Mouse (Mus musculus) frontal cortex, postnatal 14 days (tissue): ENCODE results near the gene Abhd18.

Source experiments
- DNase-seq, 2 experiments: peaks; one replicate each; pipeline ENCODE4 v3.0.0; 2022; ENCODE audit warnings: low spot score in 2 of 2

Gene Abhd18

DNA sequence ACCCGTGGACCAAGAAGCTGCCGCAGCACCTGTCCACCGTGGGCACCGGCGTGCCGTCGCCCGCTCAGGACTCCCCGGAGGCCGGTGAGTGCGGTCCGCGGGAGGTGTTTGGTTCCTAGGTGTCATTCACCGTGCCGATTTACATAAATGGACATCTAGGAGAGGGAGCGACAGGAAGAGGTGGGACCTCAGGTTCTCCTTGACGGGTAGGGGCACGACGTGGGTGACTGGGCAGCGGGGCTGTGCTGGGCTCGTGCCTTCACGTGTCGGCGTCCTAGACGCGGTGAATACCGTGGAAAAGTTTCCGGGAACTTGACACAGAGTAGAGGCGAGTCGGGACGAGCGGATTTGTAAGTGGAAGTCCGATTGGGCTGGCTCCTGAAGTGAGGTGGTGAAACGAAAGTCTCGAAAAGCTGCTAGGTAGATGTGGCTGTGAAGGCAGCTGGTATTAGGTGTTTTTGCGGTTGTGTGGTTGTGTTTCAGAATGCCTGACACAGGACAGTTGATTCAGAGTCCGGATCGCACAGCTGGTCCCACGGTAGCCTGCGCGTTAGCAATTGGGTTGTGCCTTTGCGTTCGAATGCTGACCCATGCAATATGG is 103.9 kb downstream of the Abhd18 start:
- DNase-seq, result peak in 1 of 2 experiments; percentile 16

DNA sequence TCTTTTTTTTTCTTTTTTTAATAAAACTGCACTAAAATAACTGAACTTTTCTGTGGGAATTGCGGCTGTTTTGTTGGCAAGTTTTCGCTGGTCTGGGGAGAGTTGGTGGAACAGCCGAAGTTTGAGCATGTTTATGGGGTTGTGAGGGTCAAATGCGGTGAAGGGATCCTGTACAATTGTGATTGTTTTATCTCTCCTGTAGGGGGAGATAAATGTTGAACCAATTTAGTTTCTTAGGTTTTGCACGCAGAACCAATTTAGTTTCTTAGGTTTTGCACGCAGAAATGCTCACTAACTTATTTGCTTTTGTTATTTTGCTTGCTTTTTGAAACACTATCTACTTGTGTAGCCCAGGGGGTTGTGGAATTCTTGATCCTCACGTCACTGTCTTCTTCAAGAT is 104.6 kb downstream of the Abhd18 start:
- DNase-seq, result no peak

DNA sequence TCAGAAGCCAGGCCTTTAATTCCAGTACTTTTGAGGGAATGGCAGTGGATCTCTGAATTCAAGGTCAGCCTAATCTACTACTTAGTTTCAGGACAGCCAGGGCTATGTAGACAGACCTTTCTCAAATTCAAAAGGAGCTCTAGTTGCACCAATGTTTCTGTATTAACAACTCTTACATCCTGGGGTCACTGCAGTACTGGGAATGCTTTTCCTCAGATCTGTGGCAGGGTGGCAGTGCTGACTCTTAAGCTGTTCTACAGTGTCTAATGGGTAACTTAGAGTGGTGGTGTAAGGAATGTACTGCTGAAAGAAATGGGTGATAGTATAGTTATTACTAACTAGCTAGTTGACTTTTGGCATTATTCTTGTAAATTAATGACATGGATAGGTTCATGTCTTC is 105.8 kb downstream of the Abhd18 start:
- DNase-seq, result no peak

DNA sequence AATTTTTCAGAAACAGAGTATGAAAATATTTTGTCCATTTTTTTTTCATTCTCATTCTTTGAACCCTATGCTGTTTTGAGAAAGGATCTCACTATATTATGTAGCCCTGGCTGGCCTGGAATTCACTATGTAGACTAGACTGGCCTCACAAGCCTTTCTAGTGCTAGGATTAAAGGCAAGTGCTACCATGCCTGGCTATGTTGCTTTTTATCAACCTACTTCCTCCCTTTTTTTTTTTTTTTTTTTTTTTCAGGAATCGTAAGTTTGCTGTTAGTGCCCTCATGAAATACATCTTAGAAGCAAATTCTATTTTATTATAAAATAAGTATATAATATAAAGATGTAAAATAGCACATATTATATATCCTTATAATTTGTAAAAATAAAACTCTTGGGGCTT is 108.0 kb downstream of the Abhd18 start:
- DNase-seq, result no peak

DNA sequence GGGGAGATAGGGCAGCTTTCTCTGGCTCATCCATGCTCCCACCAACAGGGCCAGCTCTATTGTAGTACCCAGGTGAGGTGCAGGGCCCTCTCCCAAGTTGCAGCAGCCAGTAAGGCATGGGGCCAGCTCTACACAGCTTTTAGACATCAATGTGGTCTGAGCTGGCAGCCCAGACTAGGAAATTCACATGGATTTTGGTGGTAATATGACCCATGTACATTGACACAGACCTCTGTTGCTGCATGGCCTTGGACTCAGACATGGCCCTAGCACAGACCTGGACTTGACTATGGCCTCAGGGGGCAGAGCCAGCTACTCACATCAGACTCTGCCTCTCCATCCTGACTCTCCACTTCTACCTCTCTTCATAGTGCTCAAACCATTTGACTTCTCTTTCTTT is 112.1 kb downstream of the Abhd18 start:
- no peak for DNase-seq

DNA sequence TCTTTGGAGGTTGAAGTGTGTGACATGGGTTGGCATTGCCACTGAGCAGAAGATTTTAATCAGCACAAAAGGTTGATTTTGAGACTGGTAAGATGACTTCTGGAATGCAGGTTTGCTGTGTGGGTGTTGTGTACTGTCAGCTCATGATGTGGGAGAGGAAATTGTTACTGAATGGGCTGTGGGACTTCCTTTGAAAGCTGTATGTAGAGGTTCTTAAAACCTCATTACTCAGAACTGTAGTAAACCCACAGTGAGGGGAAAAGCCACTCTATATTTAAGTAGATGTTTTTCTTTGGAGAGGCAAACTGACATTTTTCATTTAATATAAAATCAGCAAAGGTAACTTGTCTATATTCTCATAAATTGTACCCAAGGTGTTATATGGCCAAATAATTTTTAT is 134.0 kb downstream of the Abhd18 start:
- no peak for DNase-seq

DNA sequence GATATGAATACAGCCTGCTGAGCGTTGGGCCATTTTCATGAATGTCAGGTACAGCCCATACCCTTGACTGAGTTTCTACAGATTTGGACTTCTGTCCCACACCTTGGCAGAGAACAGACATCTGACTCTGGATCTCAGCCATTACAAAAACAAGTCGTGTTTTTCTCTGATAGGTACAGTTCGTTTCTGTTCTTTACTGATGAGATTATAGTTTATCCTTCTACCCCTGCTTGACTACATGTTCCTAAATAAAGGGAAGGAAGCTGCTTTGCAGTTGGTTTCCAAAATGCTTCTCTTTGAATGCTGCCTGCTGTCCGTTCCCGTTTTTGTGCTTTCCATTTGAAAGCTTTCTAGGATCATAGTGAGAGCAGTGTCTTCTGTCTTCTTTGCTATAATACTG is 140.8 kb downstream of the Abhd18 start:
- no peak for DNase-seq
